Mouse (Mus musculus) 3T3-L1 (cell line): ENCODE data around the gene Slc35c2.

Experiments used
- DNase-seq: peaks from one replicate; pipeline ENCODE4 v3.0.0-alpha.2; 2015; ENCODE audit warnings: low read depth, low spot score

The Slc35c2 gene

GRCm38 (mm10) chr2:165239533-165240144, 48.0 kb downstream of the Slc35c2 start:
- DNase-seq: no peak

GRCm38 (mm10) chr2:165238416-165239145, 49.1 kb downstream of the Slc35c2 start:
- no peak for DNase-seq

- no peak for DNase-seq
Observed at GRCm38 (mm10) chr2:165234613-165235291, 52.9 kb downstream of the Slc35c2 start, which contains the start of gene Cdh22. TSS of gene Cdh22 (minus strand) at chr2:165234853.

GRCm38 (mm10) chr2:165234291-165234612, 53.4 kb downstream of the Slc35c2 start:
- DNase-seq: no peak

GRCm38 (mm10) chr2:165233491-165234290, 54.0 kb downstream of the Slc35c2 start:
- DNase-seq: no peak

- no peak for DNase-seq
Observed at GRCm38 (mm10) chr2:165229050-165229449, 58.6 kb downstream of the Slc35c2 start.
